Mouse (Mus musculus) midbrain, postnatal 0 days (tissue): ENCODE measurements around the gene Col5a1. TPM values are rescaled to one million over a fixed set of nuclear protein-coding genes. Genes with fewer than 3 reads are reported as not detected.

ENCODE experiments used
- ATAC-seq: fragments of 200-750 bp; cut with Nextera tagmentation; 2 replicates; pipeline ENCODE4 v1.8.0; 2017; ENCODE audit warnings: moderate number of reproducible peaks, mild to moderate bottlenecking, moderate TSS enrichment, moderate library complexity; ENCODE audit not compliant: low FRiP score
- DNase-seq: peaks from one replicate; pipeline ENCODE4 v3.0.0-alpha.2; 2015; ENCODE audit warnings: low spot score
- H3K27ac ChIP-seq: fragments of 300-500 bp; sonication (generic); 2 replicates; pipeline ENCODE4 v1.5.1; 2014; ENCODE audit warnings: low read depth, mild to moderate bottlenecking, low read length, mixed read lengths
- H3K27me3 ChIP-seq: fragments of 300-500 bp; sonication (generic); 2 replicates; pipeline ENCODE4 v1.6.1; 2014; ENCODE audit warnings: low read length, control low read depth, mixed read lengths; ENCODE audit not compliant: insufficient read depth
- H3K36me3 ChIP-seq: fragments of 300-500 bp; sonication (generic); 2 replicates; pipeline ENCODE4 v1.6.1; 2014; ENCODE audit warnings: low read length, control low read depth, mixed read lengths; ENCODE audit not compliant: insufficient read depth
- H3K4me1 ChIP-seq: fragments of 300-500 bp; sonication (generic); 2 replicates; pipeline ENCODE4 v1.6.1; 2014; ENCODE audit warnings: mild to moderate bottlenecking, control low read depth, antibody characterized with exemption, low read length, mixed read lengths; ENCODE audit not compliant: insufficient read depth
- H3K4me2 ChIP-seq: fragments of 300-500 bp; sonication (generic); 2 replicates; pipeline ENCODE4 v1.6.1; 2014; ENCODE audit warnings: low read depth, mild to moderate bottlenecking, low read length, mixed read lengths; ENCODE audit not compliant: poor library complexity, severe bottlenecking
- H3K4me3 ChIP-seq: fragments of 300-500 bp; sonication (generic); 2 replicates; pipeline ENCODE4 v1.5.1; 2014; ENCODE audit warnings: low read depth, mild to moderate bottlenecking, low read length, moderate library complexity
- H3K9ac ChIP-seq: fragments of 300-500 bp; sonication (generic); replicated peaks from 2 replicates; pipeline ENCODE4 v1.6.1; 2014; ENCODE audit warnings: mild to moderate bottlenecking, low read length, moderate library complexity, mixed read lengths; ENCODE audit not compliant: poor library complexity, severe bottlenecking
- H3K9me3 ChIP-seq: fragments of 300-500 bp; sonication (generic); 2 replicates; pipeline ENCODE4 v1.6.1; 2016; ENCODE audit warnings: low read length, control low read depth
- CTCF ChIP-seq: IDR thresholded peaks from 2 replicates; pipeline ENCODE4 v1.5.1; 2016; ENCODE audit warnings: antibody characterized with exemption, mild to moderate bottlenecking
- WGBS: fragments of 180-500 bp; shearing (Covaris S2); extraction: QIAGEN DNeasy Blood & Tissue Kit; methylation state at CpG from one replicate; pipeline ENCODE4 v1.1.7; 2014; 5-methylcytosine and 5-hydroxymethylcytosine counted together
- polyA plus RNA-seq: library from polyadenylated mRNA; unstranded; fragments of >200 nt; fragmentation: Nextera tagmentation; extraction: Ambion mirVana; gene quantifications from 2 replicates; pipeline ENCODE4 v1.2.1, GENCODE M21; 2015
- total RNA-seq: library from RNA; depleted of rRNA; stranded (reverse); fragments of >200 nt; gene quantifications from 2 replicates; pipeline ENCODE4 v1.2.3, GENCODE M21; 2014; rRNA removed

The Col5a1 gene
- total RNA-seq (16.9 and 23.4 TPM in 2 replicates), polyA plus RNA-seq (5.4 and 5.6 TPM in 2 replicates)

DNA sequence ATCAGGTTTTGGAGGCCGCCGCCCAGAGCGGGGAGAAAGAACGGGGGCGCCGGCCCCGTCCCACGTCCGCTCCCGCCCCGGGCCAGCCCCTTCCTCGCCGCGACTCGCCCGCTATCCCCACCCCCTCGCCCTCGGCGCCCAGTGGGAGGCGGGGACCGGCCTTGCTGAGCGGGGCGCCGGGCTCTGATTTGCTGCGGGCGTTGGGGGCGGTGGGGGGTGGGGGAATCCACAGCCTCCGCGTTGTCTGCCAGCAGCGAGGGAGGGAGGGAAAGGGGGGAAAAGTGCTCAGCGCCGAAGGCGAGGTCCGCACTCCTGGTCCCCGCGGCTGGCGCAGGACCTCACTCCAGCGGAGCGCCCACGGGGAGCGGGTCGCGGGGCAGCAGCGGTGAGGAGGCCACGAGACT, at the start of gene Col5a1:
TSS of gene Col5a1 (plus strand) at position 278 of the 404 bp plus-strand sequence.
- H3K9me3 ChIP-seq: no peaks in the 10 kb centered on the region
- no peaks in the 10 kb centered on the region for H3K36me3 ChIP-seq
- no peak within 1 kb of the TSS for H3K27ac ChIP-seq
- WGBS: under 1% methylated on average over 35 of the region's 45 CpGs
- H3K9ac ChIP-seq: peak within 1 kb of the TSS; percentile 54
- ATAC-seq (peak; percentile 71), DNase-seq (peak; percentile 70)
- no peak for TF ChIP-seq CTCF
- 0 out of 2 replicates have a peak, but pooled peaks cover 2% of the 10 kb centered on the region for H3K4me1 ChIP-seq
- H3K4me3 ChIP-seq: peak within 1 kb of the TSS; percentile 47
- peaks cover 9% of the 10 kb centered on the region; the same call in 1 of the 2 replicates for H3K27me3 ChIP-seq
- peak within 1 kb of the TSS; percentile 94 for H3K4me2 ChIP-seq

DNA sequence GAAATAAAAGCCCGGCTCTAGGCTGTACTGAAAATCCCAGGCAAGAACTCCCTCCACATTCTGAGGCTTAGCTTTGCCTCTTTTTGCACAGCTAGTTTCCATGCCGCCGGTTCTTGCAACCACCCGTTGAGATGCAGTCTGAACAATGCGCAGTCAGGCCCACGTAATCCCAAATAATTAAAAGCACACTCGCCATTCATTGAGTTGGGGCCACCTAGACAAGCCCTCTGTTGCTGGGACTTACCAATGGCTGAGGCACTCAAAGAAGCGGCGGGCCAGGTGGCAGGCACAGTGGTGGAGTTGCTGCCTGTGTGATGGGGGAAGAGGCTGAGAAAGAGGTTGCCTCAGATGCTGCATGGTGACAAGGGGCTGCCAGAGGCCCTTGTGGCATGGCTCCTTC, 48.1 kb upstream of the Col5a1 start:
- H3K36me3 ChIP-seq: no peaks in the 10 kb centered on the region
- no peak overlapping the region for H3K4me2 ChIP-seq
- 13% methylated on average over 9 of the region's 9 CpGs for WGBS
- H3K4me3 ChIP-seq: no peak overlapping the region
- no peaks in the 10 kb centered on the region; the same call in 1 of the 2 replicates for H3K27me3 ChIP-seq
- no peaks in the 10 kb centered on the region for H3K9me3 ChIP-seq
- DNase-seq (peak; percentile 17), ATAC-seq (no peak)
- TF ChIP-seq CTCF: no peak
- 0 out of 2 replicates have a peak, but pooled peaks cover 2% of the 10 kb centered on the region for H3K4me1 ChIP-seq
- H3K27ac ChIP-seq: no peak overlapping the region
- H3K9ac ChIP-seq: no peak overlapping the region

DNA sequence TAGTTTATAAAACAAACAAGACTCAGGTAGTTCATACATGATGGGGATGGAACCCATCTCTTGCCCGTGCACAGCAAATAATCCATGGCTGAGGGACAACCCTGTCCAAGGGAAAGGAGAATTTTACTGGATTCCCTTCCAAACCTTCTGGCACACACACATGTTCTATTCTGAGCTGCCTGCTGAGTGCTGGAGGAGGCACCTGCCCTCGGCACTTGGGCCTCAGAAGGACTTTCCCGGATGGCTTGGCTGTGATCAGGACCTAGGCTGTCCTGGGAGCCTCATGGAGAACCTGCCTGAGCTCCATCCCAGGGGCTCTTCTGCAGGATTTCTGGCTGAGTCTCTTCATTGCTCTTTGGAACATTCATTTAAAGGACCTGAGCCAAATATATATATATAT, 45.3 kb upstream of the Col5a1 start:
- Histone ChIP-seq H3K4me1 (0 out of 2 replicates have a peak, but pooled peaks cover 2% of the 10 kb centered on the region), H3K27me3 (no peaks in the 10 kb centered on the region), H3K4me3 (no peak overlapping the region), H3K9me3 (no peaks in the 10 kb centered on the region), H3K36me3 (no peaks in the 10 kb centered on the region), H3K27ac (no peak overlapping the region), H3K9ac (no peak overlapping the region), H3K4me2 (no peak overlapping the region)
- ATAC-seq (no peak), DNase-seq (no peak)
- 69% methylated on average over 3 of the region's 3 CpGs for WGBS
- no peak for TF ChIP-seq CTCF

DNA sequence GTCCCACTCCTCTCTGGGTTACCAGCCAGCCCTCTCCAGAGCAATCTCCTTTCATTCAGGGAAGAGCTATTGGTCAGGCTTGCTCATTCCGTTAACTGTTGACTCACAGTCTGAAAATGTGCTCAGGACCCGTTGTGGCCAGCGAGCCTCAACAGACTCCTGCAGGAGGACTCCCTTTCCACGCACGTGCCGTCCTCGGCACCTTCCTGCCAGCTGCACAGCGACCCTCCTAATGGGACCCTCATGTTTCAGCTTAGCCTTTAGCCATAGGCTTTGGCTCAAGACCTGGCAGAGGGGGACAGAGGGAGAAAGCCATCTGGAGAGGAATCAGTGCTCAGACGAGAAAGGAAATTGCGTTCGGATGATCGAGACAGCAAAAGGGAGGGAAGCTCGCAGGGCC, 43.3 kb upstream of the Col5a1 start:
- TF ChIP-seq CTCF: no peak
- H3K9ac ChIP-seq: no peak overlapping the region
- H3K27ac ChIP-seq: no peak overlapping the region
- H3K36me3 ChIP-seq: no peaks in the 10 kb centered on the region
- DNase-seq (no peak), ATAC-seq (no peak)
- H3K4me1 ChIP-seq: no peaks in the 10 kb centered on the region
- 80% methylated on average over 13 of the region's 13 CpGs for WGBS
- H3K4me3 ChIP-seq: no peak overlapping the region
- no peaks in the 10 kb centered on the region for H3K9me3 ChIP-seq
- H3K27me3 ChIP-seq: no peaks in the 10 kb centered on the region
- H3K4me2 ChIP-seq: no peak overlapping the region

DNA sequence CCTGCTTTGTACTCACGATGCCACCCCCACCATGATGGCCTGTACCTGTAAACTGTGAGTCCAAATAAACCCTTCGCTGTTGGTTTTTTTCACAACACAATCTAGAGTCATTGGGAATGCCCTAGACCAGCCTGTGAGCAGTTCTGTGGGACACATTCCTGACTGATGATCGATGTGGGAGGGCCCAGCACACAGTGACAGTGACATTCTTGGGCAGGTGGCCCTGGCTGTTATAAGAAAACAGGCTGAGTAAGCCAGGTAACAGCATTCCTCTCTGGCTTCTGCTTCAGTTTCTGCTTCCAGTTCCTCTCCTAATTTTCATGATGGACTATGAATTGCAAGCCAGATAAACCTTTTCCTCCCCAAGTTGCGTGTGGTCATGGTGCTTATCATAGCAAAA, 41.3 kb upstream of the Col5a1 start:
- Histone ChIP-seq H3K27me3 (no peaks in the 10 kb centered on the region), H3K4me3 (no peak overlapping the region), H3K27ac (no peak overlapping the region), H3K36me3 (no peaks in the 10 kb centered on the region), H3K9me3 (no peaks in the 10 kb centered on the region), H3K4me1 (no peaks in the 10 kb centered on the region), H3K9ac (no peak overlapping the region), H3K4me2 (no peak overlapping the region)
- DNase-seq: no peak
- no peak for ATAC-seq
- 91% methylated on average over 4 of the region's 4 CpGs for WGBS
- TF ChIP-seq CTCF: no peak

DNA sequence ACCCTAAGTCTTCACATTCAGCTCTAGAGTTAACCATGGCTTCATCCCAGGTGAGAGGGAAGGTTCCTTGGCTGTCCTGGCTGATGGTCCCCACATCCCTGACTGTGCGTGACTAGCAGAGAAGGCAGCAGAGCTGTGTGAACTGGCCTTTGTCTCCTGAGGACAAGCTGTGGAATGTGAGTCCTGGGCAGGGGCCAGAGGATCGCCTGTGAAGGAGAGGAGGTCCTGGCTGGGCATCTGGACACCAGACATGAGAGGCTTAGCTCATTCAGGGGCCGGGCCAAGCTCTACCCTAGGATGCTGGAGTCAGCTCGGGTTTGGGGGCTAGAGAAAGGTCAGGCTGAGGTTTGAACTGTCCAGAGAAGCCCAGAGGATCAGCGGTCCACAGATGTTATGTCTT, 39.2 kb upstream of the Col5a1 start:
- H3K4me2 ChIP-seq: no peak overlapping the region
- no peaks in the 10 kb centered on the region for H3K36me3 ChIP-seq
- no peak for TF ChIP-seq CTCF
- DNase-seq (no peak), ATAC-seq (no peak)
- H3K4me3 ChIP-seq: no peak overlapping the region
- 72% methylated on average over 5 of the region's 5 CpGs for WGBS
- H3K4me1 ChIP-seq: no peaks in the 10 kb centered on the region
- H3K27ac ChIP-seq: no peak overlapping the region
- H3K9ac ChIP-seq: no peak overlapping the region
- H3K27me3 ChIP-seq: no peaks in the 10 kb centered on the region
- H3K9me3 ChIP-seq: no peaks in the 10 kb centered on the region
